Mouse (Mus musculus) CD4-positive, CD25-positive, alpha-beta regulatory T cell, adult 2 months (primary cell): ENCODE results near the gene Rab27a.
"Not testable (repeated sequence)": the region's sequence is repeated elsewhere in the genome, so short reads cannot be mapped to it uniquely, and the experiment has no call there.

Experiments
- DNase-seq: peaks from one replicate; pipeline ENCODE4 v3.0.0-alpha.2; 2012; ENCODE audit warnings: low read depth, low spot score

Gene Rab27a

DNA sequence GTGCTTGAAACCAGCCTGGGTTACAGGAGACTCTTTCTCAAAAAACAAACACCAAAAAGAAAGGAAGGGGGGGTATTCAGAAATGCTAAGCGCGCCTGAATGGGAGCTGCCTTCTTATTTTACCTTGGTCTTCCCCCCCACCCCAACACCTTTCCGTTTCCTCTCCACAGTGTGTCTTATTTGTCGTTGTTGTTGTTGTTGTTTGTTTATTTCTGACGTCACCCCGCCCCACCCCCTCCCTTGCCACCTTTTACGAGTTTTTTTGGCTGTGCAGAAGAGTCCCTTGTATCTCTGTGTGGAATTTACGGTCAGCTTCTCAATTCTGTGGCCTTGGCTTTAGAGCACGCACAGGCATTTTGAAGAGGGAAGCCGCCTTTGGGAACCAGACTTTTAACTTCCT, 1.1 kb downstream of the Rab27a start:
- DNase-seq = peak; percentile 70

DNA sequence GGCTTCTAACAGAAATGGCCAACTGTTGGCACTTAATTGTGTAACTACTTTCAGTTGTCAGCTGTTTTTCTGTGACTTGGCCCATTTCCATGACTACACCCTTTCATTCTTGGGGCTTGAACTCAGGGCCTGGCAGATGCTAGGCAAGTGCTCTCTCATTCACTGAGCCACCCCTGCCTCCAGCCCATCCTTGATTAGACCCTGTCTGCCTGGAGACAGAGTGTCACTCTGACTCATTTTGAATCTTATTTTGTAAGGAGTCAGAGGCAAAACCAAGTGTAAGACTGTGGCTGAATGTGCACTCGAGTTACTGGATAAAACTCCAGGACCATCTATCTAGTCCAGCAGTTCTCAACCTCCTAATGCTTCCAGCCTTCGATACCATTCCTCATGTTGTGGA, 3.3 kb downstream of the Rab27a start:
- DNase-seq = no peak

DNA sequence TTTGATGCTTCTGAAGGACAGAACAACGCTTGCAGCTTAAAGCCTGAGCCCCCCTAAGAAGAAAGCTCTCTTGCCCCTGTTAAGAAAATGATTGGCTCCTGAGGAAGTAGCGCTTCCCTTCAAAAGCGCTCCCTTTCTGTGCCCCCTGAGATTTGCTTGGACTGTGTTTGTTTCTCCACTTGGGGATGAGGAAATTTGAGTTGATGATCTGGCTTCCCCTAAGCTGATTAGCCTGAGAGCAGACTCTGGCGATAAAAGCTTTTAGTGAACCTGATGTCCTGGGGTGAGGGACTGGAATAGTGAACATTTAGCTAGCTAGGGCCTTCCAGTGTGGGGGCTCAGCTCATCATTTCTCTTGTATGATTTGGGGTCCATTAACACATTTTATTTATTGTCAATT, 4.3 kb downstream of the Rab27a start:
- no peak for DNase-seq

DNA sequence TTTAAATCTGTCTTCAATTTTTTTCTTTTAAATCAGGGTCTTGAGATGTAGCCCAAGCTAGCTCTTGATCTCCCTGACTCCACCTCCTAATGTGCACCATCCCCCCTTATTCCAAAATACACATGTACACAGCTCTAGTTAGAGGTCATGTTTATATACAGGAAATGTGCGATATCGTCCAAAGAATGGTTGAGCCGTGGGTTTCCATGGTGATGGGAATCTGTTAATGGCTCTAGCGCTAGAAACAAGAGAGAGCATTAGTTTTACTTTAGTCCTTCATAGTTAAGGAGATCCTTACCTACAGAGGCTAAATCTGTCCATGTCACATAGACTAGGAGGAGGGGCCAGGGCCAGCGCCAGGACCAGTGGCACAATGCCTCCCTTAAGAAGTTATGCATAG, 5.2 kb downstream of the Rab27a start:
- DNase-seq = no peak

DNA sequence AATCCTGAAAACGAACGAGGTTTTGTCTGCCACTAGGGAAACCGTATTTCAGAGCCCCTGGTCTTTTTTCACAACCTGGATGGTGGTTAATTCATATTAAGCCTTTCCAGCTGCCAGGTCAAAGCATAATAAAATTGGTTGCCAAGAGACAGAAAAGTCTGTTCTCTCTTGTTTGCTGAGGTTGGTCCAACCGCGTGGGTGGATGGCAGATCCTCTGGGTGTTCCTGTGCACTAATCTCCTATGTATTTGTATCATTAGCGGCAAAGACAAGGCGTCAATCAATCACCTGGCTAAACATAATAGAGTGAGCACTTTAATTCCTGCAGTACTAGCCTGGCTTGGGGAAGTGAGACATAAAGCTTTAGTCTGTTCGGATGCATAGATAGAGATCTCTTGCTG, 6.0 kb downstream of the Rab27a start:
- peak; percentile 29 for DNase-seq

DNA sequence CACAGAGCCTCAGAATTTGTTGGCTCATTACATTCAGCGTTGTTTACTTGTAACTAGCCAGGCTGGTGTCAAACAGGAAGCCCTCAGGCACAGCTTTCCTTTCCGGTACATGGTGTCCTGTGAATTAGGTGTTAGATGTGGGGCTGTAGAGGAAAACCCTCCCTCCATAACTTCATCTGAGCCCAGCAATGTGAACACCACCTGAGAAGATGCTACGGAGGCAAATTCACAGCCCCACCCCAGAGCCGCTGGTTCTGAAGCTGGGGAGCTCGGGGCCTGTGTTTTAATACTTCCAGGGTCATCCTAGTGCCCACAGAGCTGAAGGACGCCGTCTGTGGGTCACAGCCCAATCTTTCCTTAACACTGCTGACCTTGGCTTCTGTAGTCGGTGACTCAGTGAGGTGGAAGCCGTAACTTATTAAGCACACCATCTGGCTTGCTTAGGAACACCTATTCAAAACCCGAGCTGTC, 10.8 kb downstream of the Rab27a start:
- DNase-seq = peak; percentile 43

DNA sequence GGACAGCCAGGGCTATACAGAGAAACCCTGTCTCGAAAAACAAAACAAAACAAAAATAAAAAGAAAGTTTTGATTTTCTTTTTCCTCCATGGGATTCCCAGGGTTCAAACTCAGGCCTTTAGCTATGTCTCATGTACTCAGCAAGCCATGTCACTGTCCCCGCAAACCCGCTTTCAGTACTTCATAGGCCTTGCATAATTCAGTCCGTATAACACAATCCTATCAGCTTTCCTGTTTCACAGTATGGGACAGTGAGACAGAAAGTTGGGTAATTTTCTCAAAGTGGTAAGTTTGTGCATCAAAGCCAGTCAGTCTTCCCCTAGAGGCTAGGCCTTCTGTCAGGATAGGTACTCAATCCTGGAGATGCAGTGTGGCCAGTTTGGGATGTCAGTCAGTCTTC, 14.6 kb downstream of the Rab27a start:
- DNase-seq = no peak

DNA sequence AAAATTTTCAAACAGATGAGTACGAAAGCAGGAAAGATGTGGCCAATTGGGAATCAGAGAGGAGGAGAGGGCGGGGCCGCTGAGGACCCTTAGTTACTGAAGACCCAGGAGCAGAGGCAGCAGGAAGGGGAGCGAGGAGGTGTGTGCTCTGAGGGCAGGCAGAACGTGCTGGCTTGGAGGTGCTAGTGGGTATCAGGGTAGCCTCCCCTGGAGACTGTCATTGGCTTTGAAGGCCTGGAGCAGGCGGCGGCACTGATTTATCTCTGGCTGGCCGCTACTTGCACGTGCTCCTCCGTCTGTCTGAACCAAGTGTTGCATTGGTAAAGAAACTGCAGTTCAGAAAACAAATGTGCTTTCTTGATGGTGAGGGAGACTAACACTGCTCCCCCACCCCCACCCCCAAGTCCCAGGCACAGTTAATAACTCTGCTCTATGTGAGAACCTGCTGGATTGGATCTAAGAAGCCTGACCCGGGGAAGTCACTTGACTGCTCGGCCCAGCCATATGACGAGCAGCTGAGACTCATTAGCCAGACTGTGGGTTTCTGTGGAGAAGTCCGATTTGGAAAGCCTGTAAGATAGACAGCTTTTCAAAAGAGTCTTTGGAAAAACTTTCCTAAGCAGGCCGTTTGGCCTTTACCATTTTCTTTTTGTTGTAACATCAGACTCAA, 19.1 kb downstream of the Rab27a start:
- no peak for DNase-seq

DNA sequence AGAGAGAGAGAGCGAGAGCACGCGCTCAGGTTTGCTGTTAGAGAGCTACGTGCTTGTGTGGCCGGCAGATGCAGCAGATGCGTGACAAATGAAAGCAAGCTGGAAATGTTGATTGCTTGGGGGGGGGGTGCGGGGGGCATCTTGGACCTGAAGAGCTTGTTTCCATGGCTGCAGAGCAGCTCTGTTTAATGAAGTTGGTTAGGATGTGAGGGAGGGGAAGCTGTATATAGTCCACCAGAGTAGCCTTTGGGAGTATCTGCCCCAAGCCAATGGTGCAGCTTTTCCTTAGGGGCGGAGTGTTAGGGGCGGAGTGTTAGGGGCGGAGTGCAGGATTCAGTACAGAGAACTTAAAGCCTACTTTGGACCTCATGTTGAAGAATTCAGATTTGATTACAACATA, 22.4 kb downstream of the Rab27a start:
- no peak for DNase-seq

DNA sequence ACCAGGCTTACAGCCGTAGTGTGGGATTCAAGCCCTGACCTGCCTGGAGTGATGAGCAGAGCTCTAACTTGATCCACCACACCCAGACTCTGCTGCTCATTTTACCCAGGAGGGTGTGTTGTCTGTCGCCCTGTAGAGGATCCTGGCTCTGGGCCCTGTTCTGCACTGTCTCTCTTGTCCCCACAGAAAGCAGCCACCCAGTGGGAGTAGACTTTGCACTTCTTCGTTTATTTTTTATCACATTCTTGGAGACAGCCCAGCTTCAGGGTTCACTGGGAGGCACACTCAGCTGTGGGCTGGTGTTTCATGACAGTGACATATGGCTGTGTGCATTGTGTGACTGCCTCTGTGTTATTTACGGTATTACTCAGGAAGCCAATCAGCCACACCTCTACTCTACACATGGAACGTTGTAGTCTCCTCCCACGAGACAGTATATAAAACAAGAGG, 23.6 kb downstream of the Rab27a start:
- peak; percentile 52 for DNase-seq

DNA sequence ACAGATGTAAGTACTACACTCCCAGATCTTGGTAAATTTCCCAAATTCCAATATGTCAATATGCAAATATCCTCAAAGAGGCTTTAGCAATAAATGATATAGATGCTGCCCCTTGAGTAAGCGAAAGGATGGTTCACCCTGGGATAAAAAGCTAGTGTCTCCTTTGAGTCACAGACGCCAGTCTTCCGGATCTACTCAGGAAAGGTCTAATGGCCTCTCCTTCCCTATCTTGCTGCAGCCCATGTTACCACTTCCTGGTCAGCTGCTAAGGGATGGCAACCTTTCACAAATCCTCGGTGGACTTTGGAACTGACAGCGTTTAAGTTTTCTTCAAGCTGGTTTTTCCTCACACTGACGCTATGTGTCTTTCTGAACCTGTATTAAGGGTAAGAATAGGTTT, 24.0 kb downstream of the Rab27a start:
- no peak for DNase-seq

DNA sequence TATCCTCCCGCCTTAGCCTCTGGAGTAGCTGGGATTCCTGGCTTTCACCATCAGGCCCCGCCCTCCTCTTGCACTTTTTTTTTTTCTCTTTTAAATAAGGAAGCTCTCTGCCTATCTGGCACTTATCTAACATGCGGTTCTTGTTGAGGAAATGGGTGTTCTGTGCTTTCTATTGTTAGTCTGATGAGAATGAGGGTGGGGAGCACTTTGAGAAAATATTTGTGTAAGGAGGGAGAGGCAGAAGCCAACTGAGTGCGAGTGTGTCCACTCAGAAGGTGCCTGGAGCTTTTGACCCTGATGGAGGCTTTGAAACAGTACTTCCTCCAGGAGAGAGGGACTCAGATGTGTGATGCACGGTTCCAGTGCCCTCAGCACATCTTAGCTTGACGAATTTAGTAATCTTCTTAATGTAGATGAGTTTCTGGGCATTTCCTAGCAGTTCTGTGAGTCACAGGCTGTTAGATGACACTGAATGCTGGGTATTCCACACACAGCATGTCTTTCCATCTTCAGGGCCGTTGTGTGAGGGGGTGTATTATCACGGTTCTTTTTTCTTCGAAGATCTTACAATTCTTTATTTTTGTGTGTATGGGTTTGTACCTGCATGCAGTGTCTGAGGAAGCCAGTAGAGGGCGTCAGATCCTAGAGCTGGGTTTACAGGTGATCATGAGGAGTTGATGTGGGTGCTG, 26.5 kb downstream of the Rab27a start:
- DNase-seq = peak; percentile 57

DNA sequence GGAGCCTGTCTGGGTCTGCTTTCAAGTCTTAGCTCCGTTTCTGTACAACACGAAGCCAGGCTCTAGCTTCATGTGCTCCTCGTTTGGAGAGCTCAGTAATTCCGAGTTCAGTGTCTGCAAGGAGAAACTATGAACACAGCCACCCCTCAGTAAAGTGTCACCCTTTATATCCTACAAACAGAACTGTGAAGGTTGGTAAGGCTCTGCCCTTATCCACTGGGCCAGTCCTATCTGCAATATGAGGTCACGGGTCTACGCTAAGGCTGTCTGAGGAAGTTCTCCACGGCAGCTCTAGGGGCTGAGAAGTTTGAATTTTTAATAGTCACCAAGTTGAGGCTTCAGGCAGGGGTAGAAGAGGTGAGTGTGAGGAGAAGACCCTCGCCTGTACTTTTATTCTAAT, 27.8 kb downstream of the Rab27a start:
- DNase-seq = peak; percentile 39

DNA sequence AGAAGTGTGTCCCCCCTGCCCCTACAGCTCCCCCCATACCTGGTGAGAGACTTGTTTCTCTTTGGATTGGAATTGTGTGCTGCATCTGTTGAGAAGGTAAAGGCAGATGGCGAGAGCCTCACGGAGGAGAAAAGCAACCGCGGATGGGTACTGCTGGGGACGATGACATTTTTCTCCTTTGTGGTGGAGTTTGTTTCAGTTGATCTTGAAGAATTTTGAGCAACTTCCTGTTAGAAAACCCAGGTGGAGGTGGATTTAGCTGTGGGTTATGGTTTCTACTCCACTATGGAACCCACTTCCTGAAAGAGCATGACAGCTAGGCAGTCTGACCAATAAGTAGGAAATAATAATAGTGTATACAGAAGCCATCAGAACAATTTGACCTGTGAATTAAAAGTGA, 28.5 kb downstream of the Rab27a start:
- peak; percentile 61 for DNase-seq

DNA sequence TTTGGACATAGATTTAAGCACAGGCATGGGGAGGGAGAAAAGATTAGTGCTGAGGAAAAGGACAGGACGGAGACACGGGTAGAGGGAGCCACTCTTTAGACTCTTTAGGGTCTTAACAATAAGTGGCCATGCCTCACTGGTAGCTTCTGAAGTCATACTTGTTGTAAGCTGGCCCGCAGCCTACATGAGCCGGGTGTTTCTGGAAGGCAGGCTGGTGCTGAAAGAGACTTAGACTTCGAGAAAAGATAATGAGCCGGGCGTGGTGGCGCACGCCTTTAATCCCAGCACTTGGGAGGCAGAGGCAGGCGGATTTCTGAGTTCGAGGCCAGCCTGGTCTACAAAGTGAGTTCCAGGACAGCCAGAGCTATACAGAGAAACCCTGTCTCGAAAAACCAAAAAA, 34.7 kb downstream of the Rab27a start:
- not testable (repeated sequence) for DNase-seq

DNA sequence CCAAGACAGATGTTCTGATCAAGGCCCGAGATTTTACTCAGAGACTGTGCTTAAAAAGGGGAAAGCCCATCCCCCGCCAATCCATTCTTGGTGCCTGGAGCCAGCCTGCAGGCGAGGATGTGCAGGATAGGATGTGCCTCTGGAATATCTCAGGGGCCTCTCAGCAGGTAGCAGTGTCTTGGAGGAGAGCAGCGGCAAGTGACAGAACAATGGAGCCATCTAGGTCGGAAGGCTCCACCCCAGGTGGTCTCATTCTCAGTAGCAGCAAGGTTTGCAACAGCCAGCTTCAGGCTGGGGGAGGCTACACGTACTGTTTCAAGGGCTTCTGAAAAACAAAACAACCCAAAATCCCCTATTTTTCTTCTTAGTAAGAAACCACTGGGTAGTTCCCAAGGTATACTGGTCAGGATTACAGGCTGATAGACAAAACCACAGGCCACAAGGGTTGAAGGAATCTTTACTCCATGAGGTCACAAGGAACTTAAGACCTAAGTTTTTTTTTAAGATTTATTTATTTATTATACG, 35.2 kb downstream of the Rab27a start:
- DNase-seq = peak; percentile 21

DNA sequence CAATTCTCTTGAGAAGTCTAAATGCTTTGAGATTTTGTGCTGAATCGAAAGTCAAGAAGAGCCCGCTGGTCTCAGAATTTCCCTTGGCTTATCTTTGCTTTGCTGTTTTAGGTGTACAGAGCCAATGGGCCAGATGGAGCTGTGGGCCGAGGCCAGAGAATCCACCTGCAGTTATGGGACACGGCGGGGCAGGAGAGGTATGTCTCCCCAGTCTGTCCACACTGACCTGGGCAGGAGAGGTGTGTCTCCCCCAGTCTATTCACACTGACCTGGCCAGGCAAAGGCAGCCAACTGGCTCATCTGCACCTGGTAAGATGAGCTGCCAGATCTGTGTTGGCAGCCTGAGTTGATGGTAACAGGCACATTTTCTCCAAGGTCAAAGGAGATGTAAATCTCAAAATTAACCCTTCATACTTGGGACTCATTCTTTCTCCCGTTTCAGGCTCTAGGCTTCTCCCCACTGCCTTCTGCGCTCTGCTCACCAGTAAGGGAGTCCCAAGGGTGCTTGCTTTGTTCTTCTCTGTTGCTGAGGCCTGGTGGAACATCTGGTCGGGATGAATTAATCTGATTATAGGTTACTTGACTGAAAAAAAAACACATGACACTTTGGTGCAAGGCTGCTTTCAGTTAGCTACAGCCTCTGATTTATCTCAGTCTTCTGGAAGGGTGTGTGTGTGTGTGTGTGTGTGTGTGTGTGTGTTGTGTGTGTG, 37.8 kb downstream of the Rab27a start:
- no peak for DNase-seq

DNA sequence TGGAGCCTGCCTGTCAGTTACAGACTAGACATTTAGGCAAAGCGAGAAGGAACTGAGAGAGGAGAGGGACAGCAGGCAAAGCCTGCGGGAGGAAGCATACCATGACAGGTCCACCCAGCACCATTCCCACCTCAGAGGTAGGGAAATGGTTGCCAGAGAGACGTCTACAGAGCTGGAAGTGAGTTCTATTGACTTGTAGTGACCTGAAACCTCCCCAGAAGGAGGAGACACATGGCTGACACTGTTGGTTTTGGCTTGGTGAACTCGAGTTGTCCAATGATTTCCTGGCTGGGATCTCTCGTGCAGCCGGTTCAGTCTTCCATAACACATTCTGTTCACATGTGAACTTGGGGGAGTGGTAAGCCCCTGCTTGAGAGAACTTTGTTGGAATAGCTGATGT, 39.3 kb downstream of the Rab27a start:
- DNase-seq = no peak

DNA sequence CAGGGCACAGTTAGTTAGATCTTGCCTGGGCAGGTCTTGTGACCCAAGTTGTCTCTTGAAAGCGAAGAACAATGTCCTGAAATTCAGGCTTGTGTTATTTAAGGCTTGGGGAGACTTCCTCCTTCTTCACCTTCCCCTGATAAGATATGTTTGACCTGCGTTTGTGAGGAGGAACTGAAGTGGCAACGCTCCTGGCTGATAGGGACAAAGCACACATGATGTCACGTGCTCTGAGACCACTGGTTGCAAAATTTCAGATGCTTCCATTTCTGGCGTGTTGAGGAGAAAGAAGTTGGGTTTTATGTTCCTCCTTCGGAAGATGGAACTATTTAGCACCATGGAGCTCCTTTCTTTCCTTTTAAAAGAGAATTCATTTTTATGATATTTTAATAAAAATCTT, 41.2 kb downstream of the Rab27a start:
- DNase-seq = no peak

DNA sequence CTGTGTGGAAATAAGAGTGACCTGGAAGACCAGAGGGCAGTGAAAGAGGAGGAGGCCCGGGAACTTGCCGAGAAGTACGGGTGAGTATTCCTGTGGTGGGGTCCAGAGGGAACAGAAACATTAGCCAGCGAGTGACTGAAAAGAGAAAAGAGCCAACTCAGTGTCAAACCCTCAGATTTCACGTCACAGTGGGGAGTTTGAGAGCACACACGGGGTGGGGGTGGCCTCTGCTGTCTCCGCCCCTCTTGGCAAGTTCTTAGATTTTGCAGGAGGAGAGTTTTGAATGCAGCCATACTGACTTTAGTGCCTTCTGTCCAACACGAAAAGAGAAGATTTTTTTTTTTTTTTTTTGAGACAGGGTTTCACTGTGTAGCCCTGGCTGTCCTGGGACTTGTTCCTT, 42.5 kb downstream of the Rab27a start:
- peak; percentile 61 for DNase-seq

DNA sequence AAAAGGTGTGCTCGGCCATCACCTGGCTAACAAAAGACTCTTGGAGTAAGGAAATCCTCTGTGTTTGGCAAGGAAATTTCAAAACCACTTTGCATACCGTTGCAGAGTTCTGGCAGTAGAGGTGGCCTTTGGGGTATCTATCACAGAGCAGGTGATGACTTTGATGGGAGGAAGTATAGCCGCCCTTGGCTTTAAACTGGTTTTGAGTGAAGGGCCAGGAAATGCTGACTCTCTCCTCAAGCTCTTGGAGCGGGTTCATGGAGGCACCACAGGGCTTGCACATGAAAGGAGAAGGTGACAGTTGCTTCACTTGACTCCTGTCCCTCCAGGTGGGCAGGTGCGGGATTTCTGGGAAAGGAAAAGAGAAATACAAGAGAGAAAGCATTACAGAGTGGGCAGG, 42.9 kb downstream of the Rab27a start:
- peak; percentile 26 for DNase-seq

DNA sequence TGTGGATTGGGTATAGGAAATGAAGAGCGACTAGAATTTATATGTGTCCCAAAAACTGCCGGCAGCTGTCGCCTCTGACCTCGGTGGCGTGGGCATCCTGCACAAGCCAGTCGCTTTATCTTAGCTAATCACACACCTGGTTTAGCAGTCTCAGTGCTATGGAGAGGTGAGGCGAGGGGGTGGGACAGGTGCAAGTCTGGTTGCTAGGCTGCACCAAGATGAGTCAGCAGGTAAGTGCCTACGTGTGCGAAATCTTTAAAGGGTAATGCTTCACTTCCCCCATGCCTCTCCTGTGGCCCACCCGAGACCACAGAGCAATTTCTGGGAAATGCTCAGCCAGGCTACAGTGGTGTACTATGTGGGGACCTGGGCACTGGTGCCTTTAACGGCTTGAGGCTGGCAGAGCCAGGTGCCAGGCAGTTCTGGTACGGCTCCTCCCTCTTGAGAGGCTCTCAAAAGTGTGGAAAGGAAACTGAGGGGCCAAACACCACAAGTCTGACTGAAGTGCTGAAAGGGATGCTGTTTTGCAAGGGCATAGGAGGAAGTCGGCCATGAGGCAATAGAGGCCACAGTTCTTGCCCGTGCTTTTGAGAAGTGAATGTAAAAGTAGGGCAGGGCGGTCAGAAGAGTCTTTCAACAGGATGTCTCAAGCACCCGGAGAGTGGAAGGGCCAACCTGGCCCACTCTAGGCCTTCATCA, 44.7 kb downstream of the Rab27a start:
- DNase-seq = peak; percentile 68
